Mouse (Mus musculus) heart, embryonic 10.5 days (tissue): ENCODE measurements around the gene Tra2b. TPM values are rescaled to one million over a fixed set of nuclear protein-coding genes. Genes with fewer than 3 reads are reported as not detected.
"Not testable (repeated sequence)": the region's sequence is repeated elsewhere in the genome, so short reads cannot be mapped to it uniquely, and the experiment has no call there.

Source experiments
- DNase-seq: peaks from one replicate; pipeline ENCODE4 v3.0.0-alpha.2; 2017; ENCODE audit warnings: low spot score
- H3K27ac ChIP-seq: fragments of 300-500 bp; sonication (generic); 2 replicates; pipeline ENCODE4 v1.5.1; 2016; ENCODE audit warnings: mild to moderate bottlenecking
- H3K27me3 ChIP-seq: fragments of 300-500 bp; sonication (generic); 2 replicates; pipeline ENCODE4 v1.6.1; 2016; ENCODE audit warnings: mild to moderate bottlenecking; ENCODE audit not compliant: poor library complexity, insufficient read depth, severe bottlenecking
- H3K36me3 ChIP-seq: fragments of 300-500 bp; sonication (generic); 2 replicates; pipeline ENCODE4 v1.6.1; 2016; ENCODE audit warnings: mild to moderate bottlenecking, moderate library complexity
- H3K4me1 ChIP-seq: fragments of 300-500 bp; sonication (generic); 2 replicates; pipeline ENCODE4 v1.6.1; 2016; ENCODE audit warnings: mild to moderate bottlenecking
- H3K4me3 ChIP-seq: fragments of 300-500 bp; sonication (generic); 2 replicates; pipeline ENCODE4 v1.5.1; 2016; ENCODE audit warnings: mild to moderate bottlenecking, moderate library complexity
- H3K9me3 ChIP-seq: fragments of 300-500 bp; sonication (generic); 2 replicates; pipeline ENCODE4 v1.6.1; 2016; ENCODE audit warnings: mild to moderate bottlenecking, moderate library complexity
- WGBS: fragments of 180-500 bp; shearing (Covaris S2); methylation state at CpG from one replicate; pipeline ENCODE4 v1.1.7; 2016; 5-methylcytosine and 5-hydroxymethylcytosine counted together
- polyA plus RNA-seq: library from polyadenylated mRNA; unstranded; fragments of >200 nt; fragmentation: Nextera tagmentation; extraction: Ambion mirVana; gene quantifications from 2 replicates; pipeline ENCODE4 v1.2.1, GENCODE M21; 2016

Tra2b gene
- polyA plus RNA-seq, 1 experiment from 2014 or later, result 375 TPM

- DNase-seq, result no peak
- Histone ChIP-seq H3K4me1 (no peaks in the 10 kb centered on the region), H3K27me3 (no peaks in the 10 kb centered on the region), H3K9me3 (no peaks in the 10 kb centered on the region), H3K27ac (no peak overlapping the region), H3K36me3 (peaks cover 61% of the 10 kb centered on the region), H3K4me3 (no peak overlapping the region)
- 93% methylated on average over 2 of the region's 2 CpGs for WGBS
Measured at GRCm38 (mm10) chr16:22239978-22240377, 25.8 kb downstream of the Tra2b start.

GRCm38 (mm10) chr16:22238928-22239620 is 26.7 kb downstream of the Tra2b start:
- H3K4me1 ChIP-seq, result no peaks in the 10 kb centered on the region
- no peaks in the 10 kb centered on the region for H3K9me3 ChIP-seq
- peaks cover 52% of the 10 kb centered on the region for H3K36me3 ChIP-seq
- WGBS, result 72% methylated on average over 4 of the region's 4 CpGs
- DNase-seq, result no peak
- H3K27ac ChIP-seq, result no peak overlapping the region
- H3K27me3 ChIP-seq, result no peaks in the 10 kb centered on the region
- no peak overlapping the region for H3K4me3 ChIP-seq

GRCm38 (mm10) chr16:22238402-22238801 is 27.4 kb downstream of the Tra2b start:
- not testable (repeated sequence) for H3K9me3 ChIP-seq, DNase-seq, H3K4me3 ChIP-seq, H3K4me1 ChIP-seq, H3K27me3 ChIP-seq, H3K27ac ChIP-seq
- 85% methylated on average over 4 of the region's 4 CpGs for WGBS
- H3K36me3 ChIP-seq, result peaks cover 45% of the 10 kb centered on the region

- DNase-seq, result no peak
- Histone ChIP-seq H3K27ac (no peak overlapping the region), H3K4me3 (no peak overlapping the region), H3K9me3 (no peaks in the 10 kb centered on the region), H3K27me3 (no peaks in the 10 kb centered on the region), H3K4me1 (no peaks in the 10 kb centered on the region), H3K36me3 (peaks cover 29% of the 10 kb centered on the region)
- WGBS, result 87% methylated on average over 16 of the region's 16 CpGs
Measured at GRCm38 (mm10) chr16:22236814-22237213, 29.0 kb downstream of the Tra2b start.

GRCm38 (mm10) chr16:22234535-22234934 is 31.3 kb downstream of the Tra2b start:
- no peaks in the 10 kb centered on the region for H3K9me3 ChIP-seq
- no peaks in the 10 kb centered on the region for H3K4me1 ChIP-seq
- WGBS, result 56% methylated on average over 6 of the region's 6 CpGs
- peaks cover 7% of the 10 kb centered on the region; the same call in 1 of the 2 replicates for H3K36me3 ChIP-seq
- no peak for DNase-seq
- no peak overlapping the region for H3K27ac ChIP-seq
- H3K27me3 ChIP-seq, result no peaks in the 10 kb centered on the region
- H3K4me3 ChIP-seq, result no peak overlapping the region

GRCm38 (mm10) chr16:22230276-22230675 is 35.5 kb downstream of the Tra2b start:
- 73% methylated on average over 16 of the region's 16 CpGs for WGBS

GRCm38 (mm10) chr16:22203501-22203900 is 62.3 kb downstream of the Tra2b start:
- Histone ChIP-seq H3K36me3 (no peaks in the 10 kb centered on the region), H3K4me1 (no peaks in the 10 kb centered on the region), H3K27me3 (no peaks in the 10 kb centered on the region), H3K9me3 (no peaks in the 10 kb centered on the region; the same call in none of the 2 replicates), H3K4me3 (no peak overlapping the region), H3K27ac (no peak overlapping the region)
- DNase-seq, result no peak
- WGBS, result 89% methylated on average over 1 of the region's 1 CpGs

More at GRCm38 (mm10) chr16:22230276-22230675, 35.5 kb downstream of the Tra2b start:
- not testable (repeated sequence) for DNase-seq, H3K27me3 ChIP-seq, H3K4me3 ChIP-seq, H3K27ac ChIP-seq, H3K4me1 ChIP-seq, H3K9me3 ChIP-seq, H3K36me3 ChIP-seq

GRCm38 (mm10) chr16:22201858-22202257 is 63.9 kb downstream of the Tra2b start:
- DNase-seq, result no peak
- Histone ChIP-seq H3K36me3 (no peaks in the 10 kb centered on the region), H3K9me3 (no peaks in the 10 kb centered on the region; the same call in none of the 2 replicates), H3K27ac (no peak overlapping the region), H3K4me3 (no peak overlapping the region), H3K27me3 (no peaks in the 10 kb centered on the region), H3K4me1 (no peaks in the 10 kb centered on the region)
- 41% methylated on average over 3 of the region's 3 CpGs for whole genome bisulfite sequencing

- no peaks in the 10 kb centered on the region for H3K27me3 ChIP-seq
- H3K27ac ChIP-seq, result no peak overlapping the region
- H3K36me3 ChIP-seq, result no peaks in the 10 kb centered on the region
- no peaks in the 10 kb centered on the region for H3K4me1 ChIP-seq
- WGBS, result 69% methylated on average over 1 of the region's 1 CpGs
- no peak for DNase-seq
- no peaks in the 10 kb centered on the region for H3K9me3 ChIP-seq
- H3K4me3 ChIP-seq, result no peak overlapping the region
Measured at GRCm38 (mm10) chr16:22200476-22200875, 65.3 kb downstream of the Tra2b start.

Other genes starting within 250 kb of the Tra2b start
- 117 and 143 TPM in 2 replicates for gene Igf2bp2, start 102.7 kb downstream of the Tra2b start, polyA plus RNA-seq
- 30.7 and 35.1 TPM in 2 replicates for gene Etv5, start 173.7 kb upstream of the Tra2b start, polyA plus RNA-seq